Mouse (Mus musculus) erythroblast, adult 5-6 weeks (primary cell): ENCODE measurements around the gene Gal3st4. TPM values are rescaled to one million over a fixed set of nuclear protein-coding genes. Genes with fewer than 3 reads are reported as not detected.
A peak's percentile ranks its signal among the peaks of the same experiment; 100 is the strongest.

ENCODE experiments used
- ATAC-seq: replicated peaks from 2 replicates; pipeline ENCODE4 v1.8.0; 2016; ENCODE audit warnings: moderate number of reproducible peaks, mild to moderate bottlenecking, moderate TSS enrichment, inconsistent platforms; ENCODE audit not compliant: poor library complexity, low FRiP score, severe bottlenecking
- total RNA-seq, 2 experiments: library from RNA; stranded (forward) in 1 of 2; stranded (reverse) in 1 of 2; fragments of 150-400 nt in 1 of 2; fragments of 200-764, 138-1000 nt in 1 of 2; gene quantifications; 2 replicates each; pipeline versions ENCODE4 v1.2.3 to v1.2.4; 2015 to 2017; ENCODE audit warnings: low replicate concordance in 2 of 2

Gal3st4 gene
- total RNA-seq (2015; ENCODE audit: low replicate concordance) (not detected in 2 replicates), total RNA-seq (2017; ENCODE audit: low replicate concordance) (not detected in 2 replicates)

GRCm38 (mm10) chr5:138272409-138272923 is at the start of gene Gal3st4:
Gal3st4 (minus strand) TSS chr5:138272840.
- ATAC-seq = no peak

- no peak for ATAC-seq
These were observed 40.2 kb upstream of the Gal3st4 start for GRCm38 (mm10) chr5:138312795-138313194.

- no peak for ATAC-seq
These were observed 27.0 kb upstream of the Gal3st4 start for GRCm38 (mm10) chr5:138299613-138300012.

- ATAC-seq = no peak
These were observed 21.5 kb upstream of the Gal3st4 start for GRCm38 (mm10) chr5:138294158-138294557.

GRCm38 (mm10) chr5:138291638-138292037 is 19.0 kb upstream of the Gal3st4 start:
- ATAC-seq = no peak

GRCm38 (mm10) chr5:138287861-138288260 is 15.2 kb upstream of the Gal3st4 start:
- no peak for ATAC-seq

GRCm38 (mm10) chr5:138283540-138283939 is 10.9 kb upstream of the Gal3st4 start:
- ATAC-seq = no peak

GRCm38 (mm10) chr5:138281798-138282197 is 9.2 kb upstream of the Gal3st4 start:
- no peak for ATAC-seq

GRCm38 (mm10) chr5:138280829-138281228 is 8.2 kb upstream of the Gal3st4 start:
- ATAC-seq = no peak

GRCm38 (mm10) chr5:138280425-138280768 is 7.8 kb upstream of the Gal3st4 start:
- no peak for ATAC-seq

GRCm38 (mm10) chr5:138279585-138280424 is 7.2 kb upstream of the Gal3st4 start, which contains the start of the genes Gm43720, Gpc2 and Stag3:
Gm43720 (minus strand) TSS chr5:138279958.
Gpc2 (minus strand) TSS chr5:138280005.
Stag3 (plus strand) TSS chr5:138280240.
- peak; percentile 94 for ATAC-seq

GRCm38 (mm10) chr5:138277994-138278393 is 5.4 kb upstream of the Gal3st4 start:
- no peak for ATAC-seq

GRCm38 (mm10) chr5:138275216-138276050 is 2.8 kb upstream of the Gal3st4 start:
- ATAC-seq = no peak

GRCm38 (mm10) chr5:138274186-138274585 is 1.5 kb upstream of the Gal3st4 start:
- no peak for ATAC-seq

- no peak for ATAC-seq
These were observed 1.4 kb downstream of the Gal3st4 start for GRCm38 (mm10) chr5:138271232-138271631.

- no peak for ATAC-seq
These were observed 3.7 kb downstream of the Gal3st4 start for GRCm38 (mm10) chr5:138268980-138269379.

- ATAC-seq = no peak
These were observed 5.5 kb downstream of the Gal3st4 start for GRCm38 (mm10) chr5:138267114-138267513.

GRCm38 (mm10) chr5:138265712-138266111 is 6.9 kb downstream of the Gal3st4 start:
- no peak for ATAC-seq

GRCm38 (mm10) chr5:138264207-138264578 is 8.4 kb downstream of the Gal3st4 start:
- ATAC-seq = peak; percentile 6; the same call in 1 of the 2 replicates
